Comparison of ENCODE assay signal across 14 mouse cellular contexts in genomic region chr11:102008954-102009637, GRCm38 (mm10). TPM values are rescaled to one million over a fixed set of nuclear protein-coding genes. Genes with fewer than 3 reads are reported as not detected.
A peak's percentile ranks its signal among the peaks of the same experiment; 100 is the strongest.
DNase-seq lines count a peak whose midpoint lies in the region; ATAC-seq and TF ChIP-seq lines count a peak whose summit lies in the region.
"Had no signal": no experiment of that assay in that cellular context is flagged by ENCODE, and none has a peak within 500 bp of the region (broad histone marks: within the 10 kb centered on the region; RNA-seq: fewer than 3 reads in every experiment).

No protein-coding gene starts in this region.

- no peak overlapping the region for H3K27ac ChIP-seq in kidney, postnatal 0 days
- peak overlapping the region; percentile 90 for H3K27ac ChIP-seq in forebrain, embryonic 13.5 days
- peak overlapping the region; percentile 82; the same call in 1 of the 2 replicates for H3K27ac ChIP-seq in forebrain, embryonic 16.5 days (ENCODE audit: low read length)
- no peak overlapping the region for H3K27ac ChIP-seq in lung, embryonic 16.5 days (ENCODE audit: low read length)

- WGBS in kidney, postnatal 0 days: 68% methylated on average over 15 of the region's 15 CpGs
- 91% methylated on average over 15 of the region's 15 CpGs for WGBS in forebrain, embryonic 13.5 days
- WGBS in forebrain, embryonic 16.5 days: 85% methylated on average over 15 of the region's 15 CpGs
- 61% methylated on average over 15 of the region's 15 CpGs for WGBS in lung, embryonic 16.5 days

- no peaks in the 10 kb centered on the region for H3K36me3 ChIP-seq in kidney, postnatal 0 days (ENCODE audit: insufficient read depth, low read length)
- peaks cover 89% of the 10 kb centered on the region for H3K36me3 ChIP-seq in forebrain, embryonic 13.5 days (ENCODE audit: poor library complexity, severe bottlenecking)
- H3K36me3 ChIP-seq in forebrain, embryonic 16.5 days (ENCODE audit: control insufficient read depth, insufficient read depth): peaks cover 18% of the 10 kb centered on the region
- no peaks in the 10 kb centered on the region for H3K36me3 ChIP-seq in lung, embryonic 16.5 days (ENCODE audit: control insufficient read depth, insufficient read depth, low read length)

- no peaks in the 10 kb centered on the region for H3K27me3 ChIP-seq in kidney, postnatal 0 days (ENCODE audit: insufficient read depth, low read length)
- H3K27me3 ChIP-seq in forebrain, embryonic 13.5 days: no peaks in the 10 kb centered on the region
- H3K27me3 ChIP-seq in forebrain, embryonic 16.5 days (replicated peaks; ENCODE audit: control insufficient read depth, insufficient read depth, low read length): no peaks in the 10 kb centered on the region
- H3K27me3 ChIP-seq in lung, embryonic 16.5 days (ENCODE audit: control insufficient read depth, insufficient read depth, low read depth, low read length): no peaks in the 10 kb centered on the region

- TF ChIP-seq CTCF in kidney, postnatal 0 days (IDR thresholded peaks at IDR 0.05; ENCODE audit: low read depth): no peak

- H3K4me2 ChIP-seq in kidney, postnatal 0 days (ENCODE audit: low read length): no peak overlapping the region
- H3K4me2 ChIP-seq in forebrain, embryonic 13.5 days: no peak overlapping the region
- H3K4me2 ChIP-seq in forebrain, embryonic 16.5 days (ENCODE audit: low read length): no peak overlapping the region
- H3K4me2 ChIP-seq in lung, embryonic 16.5 days (ENCODE audit: low read depth, low read length): no peak overlapping the region

- no peak overlapping the region for H3K9ac ChIP-seq in kidney, postnatal 0 days (ENCODE audit: low read depth, low read length)
- H3K9ac ChIP-seq in forebrain, embryonic 13.5 days: no peak overlapping the region; the same call in 1 of the 2 replicates
- no peak overlapping the region for H3K9ac ChIP-seq in forebrain, embryonic 16.5 days (replicated peaks; ENCODE audit: low read depth, low read length)
- no peak overlapping the region for H3K9ac ChIP-seq in lung, embryonic 16.5 days (ENCODE audit: low read length)

- no peaks in the 10 kb centered on the region for H3K4me1 ChIP-seq in kidney, postnatal 0 days (replicated peaks; ENCODE audit: insufficient read depth, low read length)
- peaks cover 38% of the 10 kb centered on the region for H3K4me1 ChIP-seq in forebrain, embryonic 13.5 days
- peaks cover 16% of the 10 kb centered on the region for H3K4me1 ChIP-seq in forebrain, embryonic 16.5 days (replicated peaks; ENCODE audit: control insufficient read depth, insufficient read depth, low read length)
- H3K4me1 ChIP-seq in lung, embryonic 16.5 days (replicated peaks; ENCODE audit: control insufficient read depth, insufficient read depth, low read length): no peaks in the 10 kb centered on the region
- H3K4me1 ChIP-seq: megakaryocyte, embryonic 14.5 days had no signal

- DNase-seq in kidney, postnatal 0 days (ENCODE audit: low spot score): peak; percentile 35
- DNase-seq in kidney, adult 8-10 months: no peak
- no peak for DNase-seq in frontal cortex, adult 2 months (ENCODE audit: extremely low spot score in 1 of 2, low spot score in 1 of 2)
- DNase-seq in adrenal gland, postnatal 25 days: no peak
- DNase-seq: adrenal gland, postnatal 36 days had no signal

- ATAC-seq in kidney, postnatal 0 days (replicated peaks; ENCODE audit: low FRiP score, low read depth): no peak
- no peak for ATAC-seq in forebrain, embryonic 13.5 days
- ATAC-seq in forebrain, embryonic 16.5 days: no peak
- peak; percentile 64 for ATAC-seq in lung, embryonic 16.5 days (ENCODE audit: low read depth)

- no peaks in the 10 kb centered on the region for H3K9me3 ChIP-seq in kidney, postnatal 0 days (replicated peaks; ENCODE audit: low read length)
- no peaks in the 10 kb centered on the region for H3K9me3 ChIP-seq in forebrain, embryonic 13.5 days (replicated peaks)
- H3K9me3 ChIP-seq in forebrain, embryonic 16.5 days (ENCODE audit: control insufficient read depth, low read length): no peaks in the 10 kb centered on the region
- no peaks in the 10 kb centered on the region for H3K9me3 ChIP-seq in lung, embryonic 16.5 days (ENCODE audit: control insufficient read depth, low read length)

- H3K4me3 ChIP-seq in kidney, postnatal 0 days (replicated peaks; ENCODE audit: low read depth, low read length): no peak overlapping the region
- H3K4me3 ChIP-seq in forebrain, embryonic 13.5 days: no peak overlapping the region
- H3K4me3 ChIP-seq in forebrain, embryonic 16.5 days (replicated peaks; ENCODE audit: low read length): no peak overlapping the region
- no peak overlapping the region for H3K4me3 ChIP-seq in lung, embryonic 16.5 days (ENCODE audit: low read length)
- H3K4me3 ChIP-seq: megakaryocyte, embryonic 14.5 days had no signal

RNA-seq across cellular contexts. Expression of gene Mpp3, which starts 19.2 kb away (rescaled TPM):
- 3.5 and 4.2 TPM in 2 replicates for polyA plus RNA-seq in kidney, postnatal 0 days (2015; fragmentation: Nextera tagmentation; extraction: Ambion mirVana)
- polyA plus RNA-seq in forebrain, embryonic 13.5 days (2015; fragmentation: Nextera tagmentation; extraction: Ambion mirVana): 40.8 and 41.0 TPM in 2 replicates
- polyA plus RNA-seq in forebrain, embryonic 16.5 days (2015; fragmentation: Nextera tagmentation; extraction: Ambion mirVana): 49.3 and 55.2 TPM in 2 replicates
- polyA plus RNA-seq in lung, embryonic 16.5 days (2015; fragmentation: Nextera tagmentation; extraction: Ambion mirVana): 3.7 and 4.1 TPM in 2 replicates
- polyA plus RNA-seq in frontal cortex, adult 2 months (2012; rRNA removed): 47.6 and 51.0 TPM in 2 replicates
- 10.4 and 12.6 TPM in 2 replicates for total RNA-seq in adrenal gland, postnatal 25 days (2021)
- total RNA-seq: neutrophil, adult 5-6 weeks had no signal

RNA-seq across cellular contexts. Expression of gene Dusp3, which starts 22.3 kb away (rescaled TPM):
- polyA plus RNA-seq in kidney, postnatal 0 days (2015; fragmentation: Nextera tagmentation; extraction: Ambion mirVana): 51.7 and 57.9 TPM in 2 replicates
- 8.5 and 8.7 TPM in 2 replicates for polyA plus RNA-seq in forebrain, embryonic 13.5 days (2015; fragmentation: Nextera tagmentation; extraction: Ambion mirVana)
- 12.7 and 14.5 TPM in 2 replicates for polyA plus RNA-seq in forebrain, embryonic 16.5 days (2015; fragmentation: Nextera tagmentation; extraction: Ambion mirVana)
- 21.7 and 23.8 TPM in 2 replicates for polyA plus RNA-seq in lung, embryonic 16.5 days (2015; fragmentation: Nextera tagmentation; extraction: Ambion mirVana)
- 112 and 124 TPM in 2 replicates for polyA plus RNA-seq in frontal cortex, adult 2 months (2012; rRNA removed)
- total RNA-seq in adrenal gland, postnatal 25 days (2021): 77.9 and 78.9 TPM in 2 replicates

RNA-seq across cellular contexts. Expression of gene Cfap97d1, which starts 25.0 kb away (rescaled TPM):
- not detected in 2 replicates for polyA plus RNA-seq in kidney, postnatal 0 days (2015; fragmentation: Nextera tagmentation; extraction: Ambion mirVana)
- not detected in 2 replicates for polyA plus RNA-seq in forebrain, embryonic 13.5 days (2015; fragmentation: Nextera tagmentation; extraction: Ambion mirVana)
- not detected in 2 replicates for polyA plus RNA-seq in forebrain, embryonic 16.5 days (2015; fragmentation: Nextera tagmentation; extraction: Ambion mirVana)
- not detected in 2 replicates for polyA plus RNA-seq in lung, embryonic 16.5 days (2015; fragmentation: Nextera tagmentation; extraction: Ambion mirVana)
- not detected in 2 replicates for polyA plus RNA-seq in frontal cortex, adult 2 months (2012; rRNA removed)
- total RNA-seq in adrenal gland, postnatal 25 days (2021): not detected in 2 replicates
- total RNA-seq: adrenal gland, postnatal 36 days; hematopoietic stem cell, adult 5-6 weeks; left cerebral cortex, adult 8-10 months; neutrophil, adult 5-6 weeks had no signal
- polyA plus RNA-seq: embryonic facial prominence, embryonic 11.5 days; kidney, embryonic 16.5 days had no signal

RNA-seq across cellular contexts. Expression of gene Cd300lg, which starts 32.2 kb away (rescaled TPM):
- 2.8 and 2.9 TPM in 2 replicates for polyA plus RNA-seq in kidney, postnatal 0 days (2015; fragmentation: Nextera tagmentation; extraction: Ambion mirVana)
- polyA plus RNA-seq in forebrain, embryonic 13.5 days (2015; fragmentation: Nextera tagmentation; extraction: Ambion mirVana): 0.27 and 0.31 TPM in 2 replicates
- polyA plus RNA-seq in forebrain, embryonic 16.5 days (2015; fragmentation: Nextera tagmentation; extraction: Ambion mirVana): 0.26 and 0.46 TPM in 2 replicates
- 0.74 and 1.1 TPM in 2 replicates for polyA plus RNA-seq in lung, embryonic 16.5 days (2015; fragmentation: Nextera tagmentation; extraction: Ambion mirVana)
- polyA plus RNA-seq in frontal cortex, adult 2 months (2012; rRNA removed): 0.25 and 0.28 TPM in 2 replicates
- total RNA-seq in adrenal gland, postnatal 25 days (2021): 36.8 and 46.2 TPM in 2 replicates
- total RNA-seq: hematopoietic stem cell, adult 5-6 weeks had no signal

RNA-seq across cellular contexts. Expression of gene Sost, which starts 42.3 kb away (rescaled TPM):
- 1.6 and 1.8 TPM in 2 replicates for polyA plus RNA-seq in kidney, postnatal 0 days (2015; fragmentation: Nextera tagmentation; extraction: Ambion mirVana)
- 0.14 TPM in 1 of 2 replicates, not detected in the other for polyA plus RNA-seq in forebrain, embryonic 13.5 days (2015; fragmentation: Nextera tagmentation; extraction: Ambion mirVana)
- polyA plus RNA-seq in forebrain, embryonic 16.5 days (2015; fragmentation: Nextera tagmentation; extraction: Ambion mirVana): 0.11 TPM in 1 of 2 replicates, not detected in the other
- polyA plus RNA-seq in lung, embryonic 16.5 days (2015; fragmentation: Nextera tagmentation; extraction: Ambion mirVana): 0.53 and 0.63 TPM in 2 replicates
- 0.13 and 0.18 TPM in 2 replicates for polyA plus RNA-seq in frontal cortex, adult 2 months (2012; rRNA removed)
- not detected in 2 replicates for total RNA-seq in adrenal gland, postnatal 25 days (2021)
- total RNA-seq: adrenal gland, postnatal 36 days; hematopoietic stem cell, adult 5-6 weeks; neutrophil, adult 5-6 weeks had no signal
- polyA plus RNA-seq: embryonic facial prominence, embryonic 11.5 days had no signal

Comparison
In these comparisons a context has a peak if more than half of its experiments do, and no peak if none do; other contexts are left out.
1. H3K27ac ChIP-seq: peak in forebrain, embryonic 13.5 days (single experiment) and forebrain, embryonic 16.5 days (single experiment); none in kidney, postnatal 0 days (single experiment) and lung, embryonic 16.5 days (single experiment).